Mouse (Mus musculus): Measurements from ENCODE around the gene Itpkb.

DNA sequence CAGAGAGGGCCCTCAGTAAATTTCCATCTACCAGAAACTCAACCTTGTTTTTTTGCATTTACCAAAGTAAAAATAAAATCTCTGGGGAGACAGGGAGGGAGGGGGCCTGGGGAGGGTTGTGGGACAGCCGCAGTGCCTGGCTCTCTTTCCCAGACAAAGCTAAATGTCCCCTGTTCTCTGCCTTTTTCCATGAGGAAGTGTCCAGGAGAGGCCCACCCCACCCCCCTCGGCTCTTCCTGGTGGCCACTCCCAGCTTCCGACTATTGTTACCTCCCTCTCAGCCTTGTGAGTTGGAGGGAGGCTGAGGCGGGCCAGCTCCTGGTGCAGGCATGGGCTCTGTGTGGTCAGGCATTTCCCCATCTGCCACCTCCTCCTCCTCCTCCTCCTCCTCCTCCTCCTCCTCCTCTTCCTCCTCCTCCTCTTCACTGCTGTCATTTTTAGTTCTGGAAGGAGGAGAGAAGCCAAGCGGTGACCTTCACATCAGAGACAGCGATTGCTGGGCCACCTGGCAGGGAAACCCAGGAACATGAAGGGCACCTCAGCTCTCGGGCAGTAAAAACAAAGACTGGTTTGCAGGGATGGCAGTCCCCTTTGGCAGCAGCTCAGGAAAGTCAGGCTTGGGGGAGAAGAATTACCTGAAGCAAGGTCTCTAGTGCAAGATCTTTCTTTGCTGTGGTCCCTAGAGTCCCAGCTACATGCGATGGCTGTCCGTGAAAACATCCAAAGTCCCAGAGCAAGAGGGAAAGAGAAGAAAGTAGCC is 75.5 kb downstream of the Itpkb start:
- TF ChIP-seq CTCF (conservative IDR thresholded peaks at IDR 0.05; ENCODE audit: insufficient read depth, insufficient read length, low read depth, low read length) (no peak), POLR2A (IDR thresholded peaks at IDR 0.05; ENCODE audit: low read depth, low read length) (no peak)
